Mouse (Mus musculus) mouse trophoblast stem cell (cell line): ENCODE data around the gene Aadacl2.

Experiments used
- in situ Hi-C, 2 experiments: fragments of 300-500 bp; cut with MseI, MboI; formaldehyde crosslinking; loops; 2 replicates in 1 of 2; 3 replicates in 1 of 2; pipeline ENCODE4 v1.15.1; 2025

The Aadacl2 gene

DNA sequence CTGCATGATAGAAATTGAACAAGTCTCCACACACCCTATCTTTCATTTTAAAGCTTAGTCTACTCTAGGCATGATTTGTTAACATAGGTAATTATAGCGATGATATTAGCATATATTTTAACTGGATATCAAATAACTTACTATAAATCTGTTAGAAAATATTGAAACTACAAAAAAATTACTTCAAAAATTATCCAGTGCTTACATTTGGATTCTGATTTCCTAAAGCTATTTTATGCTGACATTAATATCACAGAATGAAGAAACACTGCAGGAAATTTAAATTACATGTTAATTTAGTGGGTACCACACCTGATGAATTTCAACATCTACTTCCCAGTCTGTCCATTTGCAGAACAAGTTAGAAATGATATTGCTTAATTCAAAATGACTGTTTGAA is at the start of gene Aadacl2:
Gene Aadacl2 (plus strand): TSS at position 301 of the 400 bp plus-strand sequence.
- in situ Hi-C loops: no loop called here

DNA sequence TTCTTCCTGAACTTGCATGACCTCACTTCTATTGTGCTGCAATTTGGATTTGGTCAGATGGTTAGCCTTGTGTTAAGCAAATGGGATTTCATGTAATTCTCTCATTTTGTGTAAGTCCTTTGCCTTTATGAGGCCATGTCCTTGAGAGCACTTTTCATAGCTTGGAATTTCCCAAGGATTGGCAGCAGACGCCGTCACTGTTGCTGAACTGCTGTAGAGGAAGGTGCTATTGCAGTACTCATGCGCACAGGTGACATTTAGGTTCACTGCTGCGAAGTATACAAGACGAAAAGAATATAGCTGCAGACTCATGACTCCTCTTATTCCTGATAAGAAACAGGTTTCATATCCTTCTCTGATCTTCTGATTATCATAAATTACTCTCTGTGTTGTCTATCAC is 35.7 kb upstream of the Aadacl2 start:
- in situ Hi-C loops: no loop called here

DNA sequence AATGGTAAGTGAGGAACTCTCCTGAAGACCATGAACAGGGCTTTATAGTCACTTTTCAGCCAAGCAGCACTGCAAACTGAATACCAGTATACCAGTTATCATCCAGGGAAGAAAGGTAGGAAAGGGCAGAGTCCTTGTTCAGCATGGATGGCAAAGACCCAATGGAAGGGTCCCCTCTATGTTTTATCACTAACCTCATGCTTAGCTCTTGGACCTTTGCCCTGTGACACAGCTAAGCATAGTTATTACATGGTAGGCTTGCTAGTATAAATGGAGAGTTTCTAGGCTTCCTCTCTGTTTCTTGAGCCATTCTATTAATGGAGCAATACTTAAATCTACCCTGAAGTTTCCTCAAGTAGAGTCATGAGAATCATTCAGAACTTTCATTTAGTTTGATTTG is 32.0 kb upstream of the Aadacl2 start:
- in situ Hi-C loops: no loop called here

DNA sequence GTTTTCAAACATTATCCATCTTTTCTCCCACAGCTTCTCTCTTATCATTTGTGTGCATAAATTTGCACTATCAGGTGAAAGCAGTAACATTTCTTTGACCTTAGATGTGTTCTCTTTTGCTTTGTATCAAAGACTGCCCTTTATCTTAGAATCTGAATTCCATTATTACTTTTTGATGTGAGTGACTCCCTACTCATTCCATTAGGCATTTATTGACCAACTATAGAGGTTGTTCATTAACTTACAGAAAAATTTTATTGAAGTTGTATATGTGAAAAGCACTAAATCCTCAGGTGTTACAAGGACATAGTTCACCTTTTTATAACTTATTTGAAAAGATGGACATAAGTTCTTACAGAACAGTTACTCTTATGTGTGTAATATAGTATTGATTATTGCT is 2.9 kb upstream of the Aadacl2 start:
- in situ Hi-C loops: no loop called here

DNA sequence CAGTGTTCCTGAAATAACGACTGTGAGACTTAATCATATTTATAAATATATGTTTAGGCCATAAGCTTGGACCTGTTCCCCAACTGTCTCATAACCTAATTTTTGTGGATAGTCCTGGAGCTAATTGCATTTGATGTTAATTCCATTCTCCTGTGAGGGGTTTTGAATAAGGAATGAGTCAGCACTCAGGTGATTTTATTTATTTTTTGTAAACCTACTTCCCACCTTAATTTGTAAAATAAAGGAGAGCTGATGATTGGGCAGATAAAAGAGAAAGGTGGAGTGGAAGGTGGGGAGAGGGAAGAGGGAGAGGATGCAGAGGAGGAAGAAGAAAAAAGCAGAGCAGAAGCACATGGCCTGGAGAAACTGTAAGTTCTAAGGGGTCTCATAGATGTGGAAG is 18.9 kb downstream of the Aadacl2 start, which contains the start of gene Aadac:
Gene Aadac (plus strand): TSS at position 301 of the 400 bp plus-strand sequence.
- in situ Hi-C loops: no loop called here

DNA sequence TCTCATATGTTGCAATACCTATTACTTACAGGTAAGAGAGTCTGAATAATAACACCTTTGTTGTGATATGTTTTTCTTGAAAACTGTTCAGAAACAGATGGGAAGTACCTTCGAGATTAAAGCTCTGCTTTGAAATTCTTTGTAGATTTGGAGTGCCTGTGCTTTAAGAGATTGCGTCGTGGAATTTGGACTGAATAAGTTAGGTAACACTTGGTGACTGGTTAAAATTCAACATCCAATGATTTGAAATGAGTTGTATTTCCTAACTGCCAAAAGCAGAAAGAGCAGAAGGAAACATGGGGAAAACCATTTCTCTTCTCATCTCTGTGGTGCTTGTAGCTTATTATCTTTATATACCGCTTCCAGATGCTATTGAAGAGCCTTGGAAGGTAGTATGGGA is 25.0 kb downstream of the Aadacl2 start:
- in situ Hi-C loops: no loop called here

DNA sequence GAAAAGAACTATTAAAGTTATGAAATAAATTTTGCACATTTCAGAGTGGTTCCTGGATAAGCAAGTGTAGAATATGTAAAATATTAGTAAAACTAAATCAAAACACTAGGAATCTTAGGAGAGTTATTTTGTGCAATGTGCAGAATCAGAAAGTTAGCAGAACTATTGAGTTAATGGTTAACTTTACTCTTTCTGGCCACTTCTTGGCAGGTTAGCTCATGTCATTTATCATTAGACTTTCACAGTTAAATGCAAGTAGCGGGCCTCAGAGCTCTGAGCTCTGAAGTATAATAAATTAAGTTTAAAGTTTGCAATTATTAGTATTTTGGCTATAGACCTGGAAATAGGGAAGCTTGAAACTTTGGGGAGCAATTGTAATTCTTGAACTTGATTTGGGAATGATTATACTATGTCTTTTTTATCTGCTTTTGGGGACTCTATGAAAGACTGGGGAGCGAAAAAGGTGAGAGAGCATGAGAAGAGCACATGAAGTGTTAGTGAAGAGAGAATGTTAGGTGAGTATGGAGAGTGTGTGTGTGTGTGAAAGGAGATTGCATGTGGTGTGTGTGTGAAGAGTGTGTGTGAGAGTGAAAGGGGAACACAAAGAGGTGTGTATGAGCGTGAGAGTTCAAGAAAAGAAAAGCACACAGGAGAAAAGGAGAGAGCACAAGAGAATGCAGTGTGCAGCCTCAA is 39.8 kb downstream of the Aadacl2 start:
- in situ Hi-C loops: no loop called here

DNA sequence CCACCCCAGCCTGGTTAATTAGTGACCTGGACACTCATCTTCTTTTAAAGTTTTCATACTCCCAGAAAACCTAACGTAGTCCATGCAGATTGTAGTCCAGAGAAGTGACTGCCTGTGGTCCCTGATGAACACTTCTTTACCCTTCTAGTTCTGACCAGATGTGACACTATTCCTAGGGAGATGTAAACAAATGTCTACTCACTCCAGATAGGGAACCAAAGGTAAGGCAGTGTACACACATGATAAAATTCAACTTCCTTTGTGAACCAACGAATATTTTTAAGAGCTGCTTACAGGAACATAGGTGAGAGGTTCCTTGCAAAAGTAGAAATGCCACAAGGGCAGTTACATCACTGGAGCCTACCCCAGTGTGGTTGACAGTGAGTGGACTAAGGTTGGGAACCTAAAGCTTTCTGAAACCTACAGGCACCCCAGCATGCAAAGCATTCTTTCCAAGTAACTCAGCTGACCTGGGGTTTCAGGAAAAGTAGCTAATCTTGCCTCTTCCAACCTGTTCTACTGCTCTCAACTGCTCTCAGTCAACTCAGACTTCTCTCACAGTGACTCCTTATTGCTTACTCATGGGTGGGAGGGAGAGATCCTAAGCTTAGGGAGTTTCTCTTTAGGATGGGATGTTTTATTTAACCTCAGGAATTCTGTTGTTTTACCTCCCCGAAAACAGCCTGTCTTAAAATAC is 46.8 kb downstream of the Aadacl2 start:
- in situ Hi-C loops: loop anchor here in 1 of 2 experiments (10.0 kb wide), 1 partner anchor 179 kb away; no protein-coding TSS in a partner anchor

DNA sequence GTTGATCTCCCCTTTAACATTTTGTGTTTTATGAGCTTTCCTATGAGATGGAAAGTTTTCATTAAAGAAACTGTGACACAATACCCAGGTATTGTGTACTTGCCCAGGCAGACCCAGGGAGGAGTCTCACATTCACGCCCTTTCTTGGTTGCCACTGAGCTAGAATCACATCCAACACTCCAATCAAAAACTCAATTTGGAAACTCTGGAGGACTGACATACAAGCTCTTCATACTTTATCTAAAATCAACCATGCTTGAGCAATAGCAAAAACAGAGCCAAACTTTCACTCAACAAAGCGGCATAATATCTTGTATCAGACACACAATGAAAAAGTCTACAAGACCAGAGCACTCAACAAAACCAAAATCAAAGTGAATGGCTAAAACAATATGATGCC is 47.4 kb downstream of the Aadacl2 start:
- in situ Hi-C loops: loop anchor here in 1 of 2 experiments (10.0 kb wide), 1 partner anchor 179 kb away; no protein-coding TSS in a partner anchor

DNA sequence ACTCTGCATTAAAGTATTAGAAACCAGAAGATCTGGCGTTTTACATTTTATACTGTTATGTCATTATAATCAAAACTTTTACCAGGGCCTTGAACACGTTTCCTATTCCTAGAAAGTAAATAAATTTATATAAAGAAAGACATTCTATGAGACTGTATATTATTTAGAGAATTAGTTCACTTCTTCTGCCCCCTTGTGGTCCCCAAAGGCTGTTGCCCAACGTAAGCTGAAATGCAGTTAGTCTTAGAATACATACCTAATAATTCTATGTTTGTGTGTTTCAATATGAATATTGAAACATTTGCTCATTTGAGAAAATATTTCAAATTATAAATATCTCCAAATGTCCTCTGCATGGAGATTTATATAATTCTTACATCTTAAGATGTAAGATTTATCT is 49.9 kb downstream of the Aadacl2 start:
- in situ Hi-C loops: loop anchor here in 1 of 2 experiments (10.0 kb wide), 1 partner anchor 182 kb away; no protein-coding TSS in a partner anchor

DNA sequence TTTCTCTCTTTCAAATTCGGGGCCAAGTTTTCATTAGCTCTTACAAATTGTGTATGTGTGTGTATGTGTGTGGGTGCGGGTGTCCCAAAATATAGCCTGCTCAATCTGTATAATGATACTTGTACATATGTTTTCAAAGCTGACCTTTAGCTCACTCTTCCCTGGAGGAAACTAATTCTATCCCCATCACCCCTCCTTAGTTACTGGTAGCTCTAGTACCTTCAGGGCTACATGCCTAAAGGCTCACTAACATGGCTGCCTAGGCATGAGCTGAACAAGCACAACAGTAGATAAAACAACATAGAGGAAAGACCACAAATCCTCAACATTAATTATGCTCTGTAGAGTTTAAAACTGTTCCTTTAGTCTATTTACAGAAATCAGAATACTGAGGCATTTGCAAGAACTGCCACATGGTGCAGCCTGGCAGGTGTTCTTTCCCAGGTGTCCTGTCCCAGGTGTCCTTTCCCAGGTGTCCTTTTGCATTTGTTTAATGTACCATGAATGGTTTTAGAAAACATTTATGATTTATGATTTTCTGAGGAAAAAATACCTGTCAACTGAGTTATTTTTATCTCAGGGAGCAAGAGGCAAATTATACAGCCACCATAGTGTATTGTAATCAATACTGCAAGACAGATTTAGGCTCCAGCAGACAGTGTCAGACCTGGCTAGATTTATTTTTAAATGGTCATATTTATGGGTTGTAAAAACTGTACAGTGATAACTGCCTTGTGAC is 50.7 kb downstream of the Aadacl2 start:
- in situ Hi-C loops: loop anchor here in 1 of 2 experiments (10.0 kb wide), 1 partner anchor 182 kb away; no protein-coding TSS in a partner anchor

DNA sequence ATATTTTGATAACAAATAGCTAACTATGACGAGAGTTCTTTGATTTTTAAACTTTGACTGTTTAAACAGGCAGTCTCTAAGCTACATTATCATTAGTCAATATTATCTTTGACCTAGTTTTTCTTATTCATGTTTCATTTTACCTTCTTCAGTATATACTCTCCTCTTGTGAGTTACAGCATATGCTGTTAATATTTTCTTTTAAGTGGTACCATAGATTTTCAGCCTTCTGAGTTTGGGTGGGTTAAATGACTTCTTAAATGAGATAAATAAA is 51.2 kb downstream of the Aadacl2 start:
- in situ Hi-C loops: loop anchor here in 1 of 2 experiments (10.0 kb wide), 1 partner anchor 183 kb away; no protein-coding TSS in a partner anchor
